Mouse (Mus musculus) liver, adult 2 months (tissue): ENCODE measurements at regions not wholly inside any gene's neighbourhood (a gene's known extent, or its start where the extent isn't known, plus 50 kb on each side); places are given as distances from the start of the nearest gene placed in this dataset.
A peak's percentile ranks its signal among the peaks of the same experiment; 100 is the strongest.

Experiments
- DNase-seq: peaks from one replicate; pipeline ENCODE4 v3.0.0-alpha.2; 2011; ENCODE audit warnings: low read depth, low spot score; ENCODE audit errors: extremely low read depth
- H3K27ac ChIP-seq: fragments of 200-500 bp; replicated peaks from 2 replicates; pipeline ENCODE4 v1.5.1; 2012; ENCODE audit warnings: low read depth, mild to moderate bottlenecking, control low read depth, inconsistent platforms, low read length; ENCODE audit not compliant: insufficient read depth
- H3K27me3 ChIP-seq: fragments of 200-500 bp; 2 replicates; pipeline ENCODE4 v1.6.1; 2012; ENCODE audit warnings: mild to moderate bottlenecking, moderate library complexity, low read length, inconsistent platforms; ENCODE audit not compliant: control insufficient read depth, insufficient read depth
- H3K36me3 ChIP-seq: fragments of 200-500 bp; 2 replicates; pipeline ENCODE4 v1.6.1; 2012; ENCODE audit warnings: low read length, inconsistent platforms; ENCODE audit not compliant: control insufficient read depth, insufficient read depth
- H3K4me1 ChIP-seq: fragments of 200-500 bp; 2 replicates; pipeline ENCODE4 v1.6.1; 2011; ENCODE audit warnings: low read length; ENCODE audit not compliant: control insufficient read depth, insufficient read depth
- H3K4me3 ChIP-seq: fragments of 200-500 bp; 2 replicates; pipeline ENCODE4 v1.5.1; 2011; ENCODE audit warnings: low read depth, mild to moderate bottlenecking, control low read depth, low read length, moderate library complexity; ENCODE audit not compliant: insufficient read depth
- H3K79me2 ChIP-seq: fragments of 200-500 bp; 2 replicates; pipeline ENCODE4 v1.6.1; 2012; ENCODE audit warnings: inconsistent platforms, mild to moderate bottlenecking, low read length, moderate library complexity; ENCODE audit not compliant: control insufficient read depth, insufficient read depth
- H3K9ac ChIP-seq: fragments of 200-500 bp; 2 replicates; pipeline ENCODE4 v1.6.1; 2012; ENCODE audit warnings: low read depth, mild to moderate bottlenecking, control low read depth, inconsistent platforms, low read length
- CTCF ChIP-seq: fragments of 200-500 bp; IDR thresholded peaks from 2 replicates; pipeline ENCODE4 v1.5.1; 2011; ENCODE audit warnings: low read depth, low read length, control low read depth
- POLR2A ChIP-seq: fragments of 200-500 bp; IDR thresholded peaks from 2 replicates; pipeline ENCODE4 v1.6.1; 2011; ENCODE audit warnings: low read length, control low read depth; ENCODE audit not compliant: insufficient read depth; ENCODE audit errors: extremely low read depth
- WGBS: fragments of 180-500 bp; shearing (Covaris S2); methylation state at CpG from one replicate; pipeline ENCODE4 v1.1.7; 2018; 5-methylcytosine and 5-hydroxymethylcytosine counted together

GRCm38 (mm10) chr2:166339427-166339826, 184.0 kb upstream of the Sulf2 start:
- 73% methylated on average over 5 of the region's 5 CpGs for WGBS
- H3K27me3 ChIP-seq = 0 out of 2 replicates have a peak, but pooled peaks cover 2% of the 10 kb centered on the region
- no peak for TF ChIP-seq POLR2A
- peak; percentile 50 for TF ChIP-seq CTCF

GRCm38 (mm10) chr2:166338396-166339085, 183.1 kb upstream of the Sulf2 start:
- no peaks in the 10 kb centered on the region for H3K4me1 ChIP-seq
- H3K36me3 ChIP-seq = no peaks in the 10 kb centered on the region
- no peak for DNase-seq
- no peak overlapping the region for H3K9ac ChIP-seq
- H3K27ac ChIP-seq = no peak overlapping the region
- H3K79me2 ChIP-seq = no peaks in the 10 kb centered on the region
- H3K4me3 ChIP-seq = no peak overlapping the region
- 67% methylated on average over 11 of the region's 11 CpGs for WGBS
- H3K27me3 ChIP-seq = 0 out of 2 replicates have a peak, but pooled peaks cover 2% of the 10 kb centered on the region
- TF ChIP-seq CTCF (no peak), POLR2A (no peak)

More at GRCm38 (mm10) chr2:166339427-166339826, 184.0 kb upstream of the Sulf2 start:
- no peak for DNase-seq
- no peaks in the 10 kb centered on the region for H3K79me2 ChIP-seq
- H3K36me3 ChIP-seq = no peaks in the 10 kb centered on the region
- no peak overlapping the region for H3K9ac ChIP-seq
- no peak overlapping the region for H3K4me3 ChIP-seq
- no peaks in the 10 kb centered on the region for H3K4me1 ChIP-seq
- H3K27ac ChIP-seq = no peak overlapping the region

GRCm38 (mm10) chr2:166337666-166338065, 182.2 kb upstream of the Sulf2 start:
- no peak for DNase-seq
- TF ChIP-seq CTCF = no peak
- no peak for TF ChIP-seq POLR2A
- Histone ChIP-seq H3K4me1 (no peaks in the 10 kb centered on the region), H3K36me3 (no peaks in the 10 kb centered on the region), H3K27me3 (0 out of 2 replicates have a peak, but pooled peaks cover 2% of the 10 kb centered on the region), H3K9ac (no peak overlapping the region), H3K4me3 (no peak overlapping the region), H3K79me2 (no peaks in the 10 kb centered on the region), H3K27ac (no peak overlapping the region)
- 88% methylated on average over 7 of the region's 7 CpGs for WGBS

GRCm38 (mm10) chr2:166335702-166336101, 180.2 kb upstream of the Sulf2 start:
- H3K79me2 ChIP-seq = no peaks in the 10 kb centered on the region
- WGBS = 88% methylated on average over 5 of the region's 5 CpGs
- H3K27me3 ChIP-seq = no peaks in the 10 kb centered on the region
- no peak overlapping the region for H3K4me3 ChIP-seq
- no peaks in the 10 kb centered on the region for H3K36me3 ChIP-seq
- H3K9ac ChIP-seq = no peak overlapping the region
- H3K4me1 ChIP-seq = no peaks in the 10 kb centered on the region
- no peak overlapping the region for H3K27ac ChIP-seq
- DNase-seq = no peak
- TF ChIP-seq POLR2A (no peak), CTCF (no peak)

GRCm38 (mm10) chr2:166334559-166334958, 179.1 kb upstream of the Sulf2 start:
- no peak overlapping the region for H3K27ac ChIP-seq
- WGBS = 47% methylated on average over 7 of the region's 7 CpGs
- no peak for TF ChIP-seq CTCF
- no peak for TF ChIP-seq POLR2A
- H3K9ac ChIP-seq = no peak overlapping the region
- DNase-seq = no peak
- no peak overlapping the region for H3K4me3 ChIP-seq
- H3K4me1 ChIP-seq = no peaks in the 10 kb centered on the region
- no peaks in the 10 kb centered on the region for H3K27me3 ChIP-seq
- H3K79me2 ChIP-seq = no peaks in the 10 kb centered on the region
- H3K36me3 ChIP-seq = no peaks in the 10 kb centered on the region

GRCm38 (mm10) chr2:166333818-166334217, 178.4 kb upstream of the Sulf2 start:
- Histone ChIP-seq H3K27ac (no peak overlapping the region), H3K9ac (no peak overlapping the region), H3K27me3 (no peaks in the 10 kb centered on the region), H3K4me1 (no peaks in the 10 kb centered on the region), H3K79me2 (no peaks in the 10 kb centered on the region), H3K36me3 (no peaks in the 10 kb centered on the region), H3K4me3 (no peak overlapping the region)
- TF ChIP-seq CTCF (no peak), POLR2A (no peak)
- WGBS = 86% methylated on average over 4 of the region's 4 CpGs
- DNase-seq = no peak
